Mouse (Mus musculus): ENCODE data around the gene Ntm.

- TF ChIP-seq CTCF (IDR thresholded peaks at IDR 0.05; ENCODE audit: borderline replicate concordance, extremely low read depth, insufficient read depth, insufficient read length) (no peak), POLR2A (IDR thresholded peaks at IDR 0.05; ENCODE audit: borderline replicate concordance, extremely low read depth, insufficient read depth, insufficient read length, poor library complexity, severe bottlenecking) (no peak)
Observed at GRCm38 (mm10) chr9:29651856-29652255, 311.1 kb downstream of the Ntm start.
